Mouse (Mus musculus) heart, postnatal 0 days (tissue): ENCODE data around the gene Tedc2.

Experiments used
- CTCF ChIP-seq: IDR thresholded peaks from 2 replicates; pipeline ENCODE4 v1.5.1; 2016; ENCODE audit warnings: antibody characterized with exemption, control low read depth, low read depth
- EP300 ChIP-seq: IDR thresholded peaks from 2 replicates; pipeline ENCODE4 v1.6.1; 2016; ENCODE audit warnings: antibody characterized with exemption, low read depth

DNA sequence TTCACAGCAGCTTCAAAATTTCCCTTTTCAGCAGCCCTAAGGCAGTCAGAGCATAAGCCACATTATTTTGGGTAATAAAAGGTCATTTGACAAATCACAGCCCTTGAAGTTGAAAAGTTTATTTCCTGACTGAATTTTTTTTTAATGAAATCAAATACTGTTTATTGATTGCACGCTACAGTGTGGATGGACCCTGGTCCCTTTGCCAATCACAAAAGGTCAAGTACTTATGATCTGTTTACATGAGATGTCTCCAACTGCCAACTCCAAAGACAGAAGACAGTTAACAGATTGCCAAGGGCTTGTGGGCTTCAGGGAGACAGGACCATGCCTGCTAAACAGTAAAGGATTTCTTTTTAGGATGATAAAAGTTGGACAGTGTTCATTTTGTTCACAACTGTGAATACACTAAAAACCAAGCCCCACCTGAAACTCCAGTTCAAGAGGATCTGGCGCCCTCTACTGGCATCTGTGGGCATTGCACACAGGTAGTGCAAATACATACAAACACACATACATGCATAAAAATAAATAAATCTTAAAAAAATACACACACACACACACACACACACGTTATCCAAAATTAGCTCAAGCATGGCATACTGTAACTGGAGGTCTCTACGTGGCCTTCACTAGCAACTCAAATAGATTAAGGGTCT lies 22.8 kb upstream of the Tedc2 start:
- TF ChIP-seq CTCF (peak; percentile 48), EP300 (no peak)
